In genomic region chr10:75832272-75832895, GRCm38 (mm10) we compare ENCODE assay signal across 8 mouse cellular contexts. TPM values are rescaled to one million over a fixed set of nuclear protein-coding genes. Genes with fewer than 3 reads are reported as not detected.
DNase-seq lines count a peak whose midpoint lies in the region; ATAC-seq and TF ChIP-seq lines count a peak whose summit lies in the region.

No protein-coding gene starts in this region.

- peak; percentile 83; the same call in 1 of the 2 replicates for TF ChIP-seq CTCF in embryonic fibroblast, embryonic 13.5 days (IDR thresholded peaks at IDR 0.05; ENCODE audit: borderline replicate concordance, insufficient read depth, low read length)

- peak; percentile 56 for DNase-seq in cerebellum, adult 11-12 months
- DNase-seq in cerebellum, adult 11 months = no peak
- DNase-seq in right cerebral cortex, postnatal 14 days = peak; percentile 64
- DNase-seq in right cerebral cortex, postnatal 25 days = no peak
- peak; percentile 83 to 90 for DNase-seq in kidney, postnatal 25 days
- peak; percentile 75 to 76 for DNase-seq in thymus, postnatal 36 days

- ATAC-seq in monocyte, adult 5-6 weeks (replicated peaks; ENCODE audit: insufficient number of reproducible peaks, low FRiP score, low TSS enrichment, poor library complexity, severe bottlenecking) = 0 out of 2 replicates have a peak, but pooled peaks have one; percentile 15

- H3K4me3 ChIP-seq in embryonic fibroblast, embryonic 13.5 days (ENCODE audit: insufficient read depth, low read length) = no peak overlapping the region

- no peak for TF ChIP-seq POLR2A in embryonic fibroblast, embryonic 13.5 days (IDR thresholded peaks at IDR 0.05; ENCODE audit: low read depth, low read length)

- H3K4me1 ChIP-seq in embryonic fibroblast, embryonic 13.5 days (ENCODE audit: control insufficient read depth, insufficient read depth, low read length) = peaks cover 6% of the 10 kb centered on the region; the same call in 1 of the 2 replicates

- H3K27ac ChIP-seq in embryonic fibroblast, embryonic 13.5 days (ENCODE audit: insufficient read depth, low read length) = no peak overlapping the region

RNA-seq across cellular contexts. Expression of gene Gstt2, which starts 4.8 kb away (rescaled TPM):
- 2.6 and 4.4 TPM in 2 replicates for polyA plus RNA-seq in embryonic fibroblast, embryonic 13.5 days (2011; ENCODE audit: insufficient read length, low read depth, missing spikeins)
- 9.0 to 12.5 TPM (median 10.7 TPM) in 3 replicates for total RNA-seq in monocyte, adult 5-6 weeks (2017)

RNA-seq across cellular contexts. Expression of gene Gstt4, which starts 10.0 kb away (rescaled TPM):
- not detected in 2 replicates for polyA plus RNA-seq in embryonic fibroblast, embryonic 13.5 days (2011; ENCODE audit: insufficient read length, low read depth, missing spikeins)
- 0.49 TPM in 1 of 3 replicates, not detected in the others for total RNA-seq in monocyte, adult 5-6 weeks (2017)

RNA-seq across cellular contexts. Expression of gene Mif, which starts 27.7 kb away (rescaled TPM):
- polyA plus RNA-seq in embryonic fibroblast, embryonic 13.5 days (2011; ENCODE audit: insufficient read length, low read depth, missing spikeins) = 614 and 763 TPM in 2 replicates
- 37.4 to 54.1 TPM (median 41.4 TPM) in 3 replicates for total RNA-seq in monocyte, adult 5-6 weeks (2017)

RNA-seq across cellular contexts. Expression of gene Gstt1, which starts 34.0 kb away (rescaled TPM):
- polyA plus RNA-seq in embryonic fibroblast, embryonic 13.5 days (2011; ENCODE audit: insufficient read length, low read depth, missing spikeins) = 8.0 and 17.2 TPM in 2 replicates
- 2.1 TPM in 1 of 3 replicates, not detected in the others for total RNA-seq in monocyte, adult 5-6 weeks (2017)

RNA-seq across cellular contexts. Expression of gene Gstt3, which starts 51.2 kb away (rescaled TPM):
- 14.0 and 15.5 TPM in 2 replicates for polyA plus RNA-seq in embryonic fibroblast, embryonic 13.5 days (2011; ENCODE audit: insufficient read length, low read depth, missing spikeins)
- total RNA-seq in monocyte, adult 5-6 weeks (2017) = 1.1 to 2.1 TPM (median 1.9 TPM) in 3 replicates

Comparison
In these comparisons a context has a peak if more than half of its experiments do, and no peak if none do; other contexts are left out.
1. DNase-seq: peak in cerebellum, adult 11-12 months (single experiment), right cerebral cortex, postnatal 14 days (single experiment), kidney, postnatal 25 days (2 of 2) and thymus, postnatal 36 days (2 of 2); none in cerebellum, adult 11 months (single experiment) and right cerebral cortex, postnatal 25 days (single experiment).